Mouse (Mus musculus) embryonic facial prominence, embryonic 10.5 days (tissue): Measurements from ENCODE around the gene Palm3. TPM values are rescaled to one million over a fixed set of nuclear protein-coding genes. Genes with fewer than 3 reads are reported as not detected.

Experiments
- DNase-seq: peaks from one replicate; pipeline ENCODE4 v3.0.0-alpha.2; 2017; ENCODE audit warnings: low spot score
- H3K27ac ChIP-seq: fragments of 300-500 bp; sonication (generic); replicated peaks from 2 replicates; pipeline ENCODE4 v1.5.1; 2016; ENCODE audit warnings: mild to moderate bottlenecking
- H3K27me3 ChIP-seq: fragments of 300-500 bp; sonication (generic); replicated peaks from 2 replicates; pipeline ENCODE4 v1.6.1; 2016; ENCODE audit warnings: low read depth, mild to moderate bottlenecking; ENCODE audit not compliant: poor library complexity, severe bottlenecking
- H3K36me3 ChIP-seq: fragments of 300-500 bp; sonication (generic); replicated peaks from 2 replicates; pipeline ENCODE4 v1.6.1; 2016; ENCODE audit warnings: mild to moderate bottlenecking, moderate library complexity
- H3K4me1 ChIP-seq: fragments of 300-500 bp; sonication (generic); 2 replicates; pipeline ENCODE4 v1.6.1; 2016
- H3K4me3 ChIP-seq: fragments of 300-500 bp; sonication (generic); 2 replicates; pipeline ENCODE4 v1.5.1; 2016; ENCODE audit warnings: mild to moderate bottlenecking, moderate library complexity
- H3K9me3 ChIP-seq: fragments of 300-500 bp; sonication (generic); 2 replicates; pipeline ENCODE4 v1.6.1; 2016; ENCODE audit warnings: mild to moderate bottlenecking
- WGBS: fragments of 180-500 bp; shearing (Covaris S2); methylation state at CpG from one replicate; pipeline ENCODE4 v1.1.7; 2016; 5-methylcytosine and 5-hydroxymethylcytosine counted together
- microRNA counts: library from miRNA; unstranded; fragments of <30 nt; microRNA quantifications from one replicate; lab custom pipeline; 2017
- microRNA-seq: library from miRNA; unstranded; fragments of <30 nt; microRNA quantifications from one replicate; pipeline ENCODE4, GENCODE M21; 2017
- polyA plus RNA-seq: library from polyadenylated mRNA; unstranded; fragments of >200 nt; fragmentation: Nextera tagmentation; extraction: Ambion mirVana; gene quantifications from 2 replicates; pipeline ENCODE4 v1.2.1, GENCODE M21; 2016

Gene Palm3
- polyA plus RNA-seq, 1 experiment from 2014 or later = 9.3 TPM

DNA sequence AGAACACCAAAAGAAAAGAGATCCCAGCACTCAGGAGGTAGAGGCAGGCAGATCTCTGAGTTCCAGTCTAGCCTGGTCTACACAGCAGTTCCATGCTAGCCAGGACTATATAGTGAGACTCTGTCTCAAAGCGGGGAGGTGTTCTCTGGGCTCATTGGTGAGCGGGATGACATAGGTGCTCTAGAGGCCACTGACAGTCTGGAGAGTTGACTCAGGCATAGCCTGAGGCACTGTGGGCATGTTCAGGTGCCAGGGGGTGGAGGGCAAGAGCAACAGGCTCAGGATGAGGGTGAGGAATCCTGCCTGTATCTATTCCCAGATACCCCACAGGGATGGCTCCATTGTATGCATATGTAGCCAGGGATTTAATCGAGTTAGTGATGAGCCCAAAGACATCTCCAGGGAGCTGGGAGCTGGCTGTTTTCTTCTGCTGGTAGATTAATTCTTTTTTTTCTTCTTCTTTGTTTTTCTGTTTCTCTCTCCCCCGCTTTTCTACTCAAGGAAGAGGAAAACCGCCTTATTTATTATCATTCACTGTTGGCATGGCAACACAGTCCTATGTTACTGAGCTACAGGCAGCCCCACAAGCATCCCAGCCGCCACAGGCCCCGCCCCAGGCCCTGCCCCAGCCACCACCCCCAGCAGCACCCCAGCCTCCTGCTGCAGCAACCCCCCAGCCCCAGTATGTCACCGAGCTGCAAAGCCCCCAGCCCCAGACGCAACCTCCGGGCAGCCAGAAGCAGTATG, 52.1 kb downstream of the Palm3 start:
- Histone ChIP-seq H3K4me1 (peaks cover 72% of the 10 kb centered on the region), H3K27me3 (no peaks in the 10 kb centered on the region), H3K4me3 (no peak overlapping the region), H3K36me3 (peaks cover 45% of the 10 kb centered on the region), H3K9me3 (no peaks in the 10 kb centered on the region), H3K27ac (0 out of 2 replicates have a peak overlapping the region, but pooled peaks have one; percentile 36)
- 69% methylated on average over 10 of the region's 10 CpGs for WGBS
- no peak for DNase-seq

DNA sequence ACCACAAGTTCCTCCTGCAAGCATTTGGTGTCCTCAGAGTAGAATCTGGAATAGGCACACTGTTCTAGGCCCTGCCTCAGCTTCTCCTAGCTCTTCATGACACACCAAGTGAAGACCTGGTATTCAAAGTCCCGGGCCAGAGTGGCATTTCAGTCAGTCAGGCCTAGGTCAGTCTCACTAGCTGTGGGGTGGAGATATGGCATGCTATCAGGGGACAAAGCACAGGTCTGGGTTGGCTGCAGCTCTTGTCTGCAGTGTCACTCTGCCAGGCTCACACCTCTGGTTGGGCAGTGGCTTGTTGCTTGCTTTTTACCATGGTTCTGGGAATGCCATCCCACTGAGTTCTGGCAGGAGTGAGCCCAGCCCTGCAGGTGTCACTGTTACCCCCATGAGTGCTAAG, 55.1 kb downstream of the Palm3 start:
- H3K4me1 ChIP-seq = peaks cover 52% of the 10 kb centered on the region
- H3K27ac ChIP-seq = 0 out of 2 replicates have a peak overlapping the region, but pooled peaks have one; percentile 4
- no peaks in the 10 kb centered on the region for H3K9me3 ChIP-seq
- no peak for DNase-seq
- H3K4me3 ChIP-seq = peak overlapping the region; percentile 2; the same call in 1 of the 2 replicates
- H3K27me3 ChIP-seq = no peaks in the 10 kb centered on the region
- 87% methylated on average over 1 of the region's 1 CpGs for WGBS
- H3K36me3 ChIP-seq = peaks cover 75% of the 10 kb centered on the region

DNA sequence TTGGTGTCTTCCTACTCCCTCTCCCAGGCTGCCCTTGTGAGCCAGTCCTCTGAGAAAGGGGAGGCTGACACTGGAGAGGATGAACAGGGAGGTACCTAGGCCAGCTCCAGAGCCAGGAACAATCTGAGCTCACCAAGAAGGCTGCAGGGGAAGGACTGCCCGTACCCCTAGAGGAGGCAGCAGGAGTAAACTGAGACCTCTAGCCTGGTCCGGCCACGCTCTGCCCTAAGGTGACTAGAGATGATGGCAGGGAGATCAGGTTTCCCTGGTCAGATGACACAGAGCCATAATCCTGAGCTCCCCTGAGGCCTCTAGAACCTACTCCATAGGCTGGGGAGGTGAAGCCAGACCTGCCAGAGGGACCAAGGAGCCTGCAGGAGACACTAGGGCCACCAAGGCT, 55.6 kb downstream of the Palm3 start:
- peaks cover 78% of the 10 kb centered on the region for H3K36me3 ChIP-seq
- peaks cover 50% of the 10 kb centered on the region for H3K4me1 ChIP-seq
- peak overlapping the region; percentile 2; the same call in 1 of the 2 replicates for H3K4me3 ChIP-seq
- 57% methylated on average over 3 of the region's 3 CpGs for WGBS
- DNase-seq = no peak
- H3K9me3 ChIP-seq = no peaks in the 10 kb centered on the region
- H3K27me3 ChIP-seq = no peaks in the 10 kb centered on the region
- H3K27ac ChIP-seq = 0 out of 2 replicates have a peak overlapping the region, but pooled peaks have one; percentile 4

GRCm38 (mm10) chr8:84079206-84079605, 57.9 kb downstream of the Palm3 start:
- Histone ChIP-seq H3K27ac (no peak overlapping the region), H3K4me1 (peaks cover 40% of the 10 kb centered on the region), H3K4me3 (no peak overlapping the region), H3K9me3 (no peaks in the 10 kb centered on the region), H3K36me3 (peaks cover 95% of the 10 kb centered on the region), H3K27me3 (no peaks in the 10 kb centered on the region)
- 91% methylated on average over 5 of the region's 5 CpGs for whole genome bisulfite sequencing
- DNase-seq = no peak

MicroRNAs within 50 kb of the gene (microRNA counts, 519-probe panel; counts per million panel counts)
- microRNA mmu-miR-1199 (lab: Ali Mortazavi, UCI) = 188 counts per million, percentile 57 among the panel's probes with 10 or more counts

Small RNA genes lying within 50 kb of the gene (microRNA-seq; reads per million reads assigned to microRNA genes)
- gene Mir1199 = 3.7 reads per million, percentile 6 among the genes with 10 or more reads in this experiment
- 1.2 reads per million for gene Mir8111

Other genes with a start within 250 kb of the Palm3 start
- gene Adgrl1, start 121.4 kb upstream of the Palm3 start, polyA plus RNA-seq = 12.4 and 13.9 TPM in 2 replicates
- 0.54 and 1.0 TPM in 2 replicates for gene Gm10644, start 66.3 kb upstream of the Palm3 start, polyA plus RNA-seq
- 95.4 and 105 TPM in 2 replicates for gene Asf1b, start 66.0 kb upstream of the Palm3 start, polyA plus RNA-seq
- gene Prkaca, start 48.5 kb upstream of the Palm3 start, polyA plus RNA-seq = 150 and 153 TPM in 2 replicates
- 12.1 and 12.2 TPM in 2 replicates for gene Samd1, start 23.8 kb upstream of the Palm3 start, polyA plus RNA-seq
- gene 1700067K01Rik, start 20.0 kb upstream of the Palm3 start, polyA plus RNA-seq = 0.60 and 1.0 TPM in 2 replicates
- 0.28 TPM in 1 of 2 replicates, not detected in the other for gene 2210011C24Rik, start 9.3 kb upstream of the Palm3 start, polyA plus RNA-seq
- gene Il27ra, start 21.1 kb downstream of the Palm3 start, polyA plus RNA-seq = 0.16 and 0.29 TPM in 2 replicates
- not detected in 2 replicates for gene Rln3, start 23.5 kb downstream of the Palm3 start, polyA plus RNA-seq
- 1.1 and 1.4 TPM in 2 replicates for gene Gm10643, start 43.7 kb downstream of the Palm3 start, polyA plus RNA-seq
- 9.7 TPM in 2 replicates for gene Rfx1, start 45.4 kb downstream of the Palm3 start, polyA plus RNA-seq
- gene Dcaf15, start 83.3 kb downstream of the Palm3 start, polyA plus RNA-seq = 15.9 and 18.0 TPM in 2 replicates
- gene Podnl1, start 104.5 kb downstream of the Palm3 start, polyA plus RNA-seq = 0.08 and 0.12 TPM in 2 replicates
- gene Cc2d1a, start 126.5 kb downstream of the Palm3 start, polyA plus RNA-seq = 20.4 and 21.0 TPM in 2 replicates
- gene 4930432K21Rik, start 126.6 kb downstream of the Palm3 start, polyA plus RNA-seq = 1.5 and 1.8 TPM in 2 replicates
- gene Nanos3, start 163.7 kb downstream of the Palm3 start, polyA plus RNA-seq = 2.4 and 3.5 TPM in 2 replicates
- gene Zswim4, start 215.6 kb downstream of the Palm3 start, polyA plus RNA-seq = 37.2 and 41.7 TPM in 2 replicates
- gene D8Ertd738e, start 228.2 kb downstream of the Palm3 start, polyA plus RNA-seq = 409 and 427 TPM in 2 replicates
- 64.0 and 64.2 TPM in 2 replicates for gene Mri1, start 235.9 kb downstream of the Palm3 start, polyA plus RNA-seq
- 21.9 and 24.6 TPM in 2 replicates for gene Ccdc130, start 248.9 kb downstream of the Palm3 start, polyA plus RNA-seq